Mouse (Mus musculus): ENCODE measurements around the gene Pmf1.

GRCm38 (mm10) chr3:88439582-88439981 is 29.5 kb upstream of the Pmf1 start:
- TF ChIP-seq EP300 (IDR thresholded peaks at IDR 0.05; ENCODE audit: insufficient read depth, low read depth, low read length) (no peak), POLR2A (IDR thresholded peaks at IDR 0.05; ENCODE audit: insufficient read depth, low read length) (no peak)

All from ES-Bruce4 (cell line).